Mouse (Mus musculus) layer of hippocampus, postnatal 10 days (tissue): Measurements from ENCODE around the gene Tmem256. TPM values are rescaled to one million over a fixed set of nuclear protein-coding genes. Genes with fewer than 3 reads are reported as not detected.
"Not testable (repeated sequence)": the region's sequence is repeated elsewhere in the genome, so short reads cannot be mapped to it uniquely, and the experiment has no call there.

Source experiments
- DNase-seq, 2 experiments: peaks; one replicate each; pipeline ENCODE4 v3.0.0; 2021; ENCODE audit warnings: low spot score in 2 of 2
- total RNA-seq, 2 experiments: library from RNA; stranded (reverse); gene quantifications; 2 replicates each; pipeline ENCODE4 v1.2.3; 2021

The Tmem256 gene
- total RNA-seq, 2 experiments from 2014 or later = 148 to 153 TPM

DNA sequence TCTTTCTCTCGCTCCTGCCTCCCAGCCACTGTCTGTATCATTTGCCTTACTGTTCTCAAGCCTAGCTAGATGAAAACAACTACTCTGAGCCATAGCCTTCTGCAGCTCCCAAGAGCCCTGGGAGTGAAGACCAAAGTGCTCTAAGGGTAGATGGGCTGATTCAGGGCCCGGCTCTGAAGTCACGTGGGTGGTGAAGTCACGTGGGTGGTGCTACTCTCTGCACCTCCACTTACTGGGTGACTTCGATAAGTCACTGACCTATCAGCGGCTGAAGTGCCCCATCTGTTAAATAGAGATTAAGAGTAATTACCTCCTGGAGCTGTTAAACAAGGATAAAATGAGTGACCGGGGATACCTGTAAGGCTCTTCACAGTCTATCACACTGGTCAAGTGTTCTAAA is 15.7 kb downstream of the Tmem256 start:
- DNase-seq = no peak

GRCm38 (mm10) chr11:69854680-69855079 is 16.4 kb downstream of the Tmem256 start:
- no peak for DNase-seq

GRCm38 (mm10) chr11:69855347-69855746 is 17.0 kb downstream of the Tmem256 start:
- no peak for DNase-seq

- DNase-seq = no peak
Observed at GRCm38 (mm10) chr11:69858113-69858998, 20.0 kb downstream of the Tmem256 start, which contains the start of gene Tnk1. Gene Tnk1 (minus strand): TSS chr11:69858730.

GRCm38 (mm10) chr11:69863729-69864128 is 25.4 kb downstream of the Tmem256 start:
- not testable (repeated sequence) for DNase-seq

DNA sequence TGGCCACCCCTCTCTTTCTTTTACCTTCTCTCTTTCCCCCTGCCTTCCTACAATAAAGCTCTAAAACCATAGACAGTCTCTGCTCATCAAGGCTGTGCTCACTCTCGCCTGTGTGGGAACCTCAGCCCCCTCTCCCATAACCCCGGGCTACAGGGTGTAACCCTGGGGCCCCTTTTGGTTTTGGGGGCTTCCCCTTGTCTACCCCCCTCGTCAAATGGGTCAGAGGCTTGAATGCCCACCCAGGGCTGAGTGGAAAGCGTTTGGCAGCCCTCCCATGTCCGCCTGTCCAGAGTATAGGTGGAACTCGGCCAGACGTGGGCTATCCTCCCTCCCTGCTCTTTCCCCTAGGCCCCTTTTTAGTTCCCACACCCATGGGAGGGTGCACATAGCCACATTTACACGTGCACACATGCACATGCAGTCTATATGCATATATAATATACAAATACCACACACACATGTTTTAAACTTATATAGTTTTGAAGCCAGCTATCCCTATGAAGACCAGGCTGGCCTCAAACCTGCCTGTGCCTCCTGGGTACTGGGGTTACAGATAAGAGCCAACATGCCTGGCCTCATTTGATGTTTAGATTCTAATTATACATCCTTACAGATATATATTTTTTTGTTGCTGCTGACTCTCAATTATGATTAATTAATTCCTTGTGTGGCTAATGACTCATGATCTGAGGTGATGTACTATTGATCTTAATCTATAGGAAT is 26.0 kb downstream of the Tmem256 start:
- DNase-seq = no peak

GRCm38 (mm10) chr11:69865561-69865960 is 27.2 kb downstream of the Tmem256 start:
- DNase-seq = no peak

- DNase-seq = no peak
Observed at GRCm38 (mm10) chr11:69867335-69867734, 29.0 kb downstream of the Tmem256 start.

- DNase-seq = no peak
Observed at GRCm38 (mm10) chr11:69870289-69871069, 32.2 kb downstream of the Tmem256 start.

- DNase-seq = no peak
Observed at GRCm38 (mm10) chr11:69871822-69872221, 33.5 kb downstream of the Tmem256 start.

DNA sequence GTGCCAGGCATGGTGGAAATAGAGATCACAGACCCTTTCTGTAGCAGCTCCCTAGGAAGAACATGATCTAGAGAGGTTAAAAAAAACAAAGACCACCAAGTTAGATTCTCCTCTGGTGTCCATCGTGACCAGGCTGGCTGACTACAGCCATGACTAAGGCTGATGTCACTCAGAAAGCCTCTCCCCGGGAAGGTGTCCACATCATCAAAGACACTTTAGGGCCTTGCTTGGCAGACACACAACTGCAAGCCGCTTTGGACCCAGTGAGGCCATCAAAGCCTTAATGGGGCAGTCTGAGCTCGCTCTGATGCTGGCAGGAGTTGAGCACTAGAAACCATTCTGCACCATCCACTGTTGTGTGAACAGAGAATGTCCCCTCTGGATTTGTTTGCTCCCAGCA is 34.1 kb downstream of the Tmem256 start:
- DNase-seq = no peak

- peak in 1 of 2 experiments; percentile 35 for DNase-seq
Observed at GRCm38 (mm10) chr11:69876186-69876585, 37.9 kb downstream of the Tmem256 start.

DNA sequence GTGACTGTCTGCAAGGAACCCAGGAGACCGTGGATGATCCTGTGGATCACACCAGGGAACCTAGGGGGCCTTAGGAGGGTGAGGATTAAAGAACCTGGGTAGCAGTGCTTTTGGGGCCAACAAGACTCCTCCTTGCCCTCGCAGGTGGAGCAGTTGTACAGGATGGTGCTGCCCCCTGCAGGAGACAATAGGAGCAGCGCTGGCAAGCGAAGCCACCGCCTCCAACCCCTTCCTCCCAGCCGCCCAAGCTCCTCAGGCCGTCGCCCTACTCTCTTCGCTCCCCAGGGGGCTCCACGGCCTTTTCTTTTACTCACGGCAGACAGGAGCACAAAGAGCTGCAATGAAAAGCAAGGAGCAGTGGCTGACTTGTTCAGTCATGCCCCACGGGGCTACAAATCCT is 38.6 kb downstream of the Tmem256 start:
- peak; percentile 91 for DNase-seq

DNA sequence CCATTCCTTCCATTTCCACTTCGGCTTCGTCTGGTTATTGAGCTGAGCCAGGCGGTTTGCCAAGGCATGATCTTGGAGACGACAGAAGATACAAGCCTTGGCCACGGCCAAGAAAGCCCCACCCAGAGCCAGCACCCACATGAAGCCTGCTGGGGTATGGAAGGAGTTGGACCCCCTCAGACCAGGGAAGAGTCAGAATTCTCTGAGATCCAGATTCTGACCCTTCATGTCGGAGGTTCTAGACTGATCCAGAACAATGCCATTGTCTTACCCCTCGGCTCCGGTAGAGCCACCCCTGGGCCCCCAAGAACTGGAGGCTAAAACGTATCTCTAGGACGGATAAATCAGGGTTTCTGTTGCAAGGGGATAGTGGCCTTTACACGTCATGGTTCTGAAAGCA is 39.6 kb downstream of the Tmem256 start, which contains the start of gene Tmem95:
Gene Tmem95 (minus strand): TSS at position 141 of the 400 bp plus-strand sequence.
- DNase-seq = no peak

- DNase-seq = no peak
Observed at GRCm38 (mm10) chr11:69878399-69878798, 40.1 kb downstream of the Tmem256 start.

- no peak for DNase-seq
Observed at GRCm38 (mm10) chr11:69878952-69879351, 40.6 kb downstream of the Tmem256 start.

DNA sequence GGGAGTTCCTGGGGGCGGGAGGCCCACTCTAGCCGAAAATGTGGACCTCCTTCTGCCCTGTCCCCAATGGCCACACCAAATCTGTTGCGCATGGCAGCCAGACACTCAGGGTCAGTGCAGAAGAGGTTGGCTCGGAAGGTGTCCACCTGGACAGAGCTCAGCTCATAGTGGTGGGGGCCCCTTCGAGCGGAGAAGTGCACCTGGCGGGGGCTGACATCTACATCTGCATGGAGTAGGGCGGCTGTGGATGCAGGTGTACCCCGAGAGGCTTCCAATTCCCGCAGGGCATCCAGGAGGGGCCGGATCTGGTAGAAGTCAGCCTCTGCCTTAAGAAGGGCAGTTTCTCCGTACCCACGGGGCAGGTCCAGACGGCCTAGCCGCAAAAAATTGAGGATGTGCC is 41.4 kb downstream of the Tmem256 start:
- no peak for DNase-seq

GRCm38 (mm10) chr11:69880506-69880852 is 42.2 kb downstream of the Tmem256 start:
- DNase-seq = peak; percentile 58 to 66

- peak; percentile 62 to 77 for DNase-seq
Observed at GRCm38 (mm10) chr11:69880853-69881603, 42.7 kb downstream of the Tmem256 start, which contains the start of gene Kctd11. Gene Kctd11 (minus strand): TSS chr11:69881406.
